Mouse (Mus musculus) heart, embryonic 11.5 days (tissue): ENCODE results near the gene Gnaz. TPM values are rescaled to one million over a fixed set of nuclear protein-coding genes. Genes with fewer than 3 reads are reported as not detected.

ENCODE experiments used
- ATAC-seq: fragments of 200-750 bp; cut with Nextera tagmentation; replicated peaks from 2 replicates; pipeline ENCODE4 v1.8.0; 2017; ENCODE audit warnings: moderate library complexity; ENCODE audit not compliant: insufficient number of reproducible peaks, low FRiP score, low TSS enrichment
- H3K27ac ChIP-seq: fragments of 300-500 bp; sonication (generic); 2 replicates; pipeline ENCODE4 v1.5.1; 2014; ENCODE audit warnings: mild to moderate bottlenecking, low read depth, low read length
- H3K27me3 ChIP-seq: fragments of 300-500 bp; sonication (generic); 2 replicates; pipeline ENCODE4 v1.6.1; 2014; ENCODE audit warnings: mild to moderate bottlenecking, low read length, mixed read lengths; ENCODE audit not compliant: control insufficient read depth, insufficient read depth
- H3K36me3 ChIP-seq: fragments of 300-500 bp; sonication (generic); 2 replicates; pipeline ENCODE4 v1.6.1; 2014; ENCODE audit warnings: mild to moderate bottlenecking, low read length, moderate library complexity, mixed read lengths; ENCODE audit not compliant: control insufficient read depth, insufficient read depth
- H3K4me1 ChIP-seq: fragments of 300-500 bp; sonication (generic); 2 replicates; pipeline ENCODE4 v1.6.1; 2014; ENCODE audit warnings: low read length; ENCODE audit not compliant: control insufficient read depth, insufficient read depth
- H3K4me2 ChIP-seq: fragments of 300-500 bp; sonication (generic); 2 replicates; pipeline ENCODE4 v1.6.1; 2014; ENCODE audit warnings: mild to moderate bottlenecking, moderate library complexity
- H3K4me3 ChIP-seq: fragments of 300-500 bp; sonication (generic); 2 replicates; pipeline ENCODE4 v1.5.1; 2014; ENCODE audit warnings: low read depth, low read length
- H3K9ac ChIP-seq: fragments of 300-500 bp; sonication (generic); 2 replicates; pipeline ENCODE4 v1.6.1; 2014; ENCODE audit warnings: mild to moderate bottlenecking, low read depth, low read length, moderate library complexity
- H3K9me3 ChIP-seq: fragments of 300-500 bp; sonication (generic); replicated peaks from 2 replicates; pipeline ENCODE4 v1.6.1; 2016; ENCODE audit warnings: low read length; ENCODE audit not compliant: control insufficient read depth
- WGBS: fragments of 180-500 bp; shearing (Covaris S2); extraction: QIAGEN DNeasy Blood & Tissue Kit; methylation state at CpG from one replicate; pipeline ENCODE4 v1.1.7; 2014; ENCODE audit not compliant: insufficient replicate concordance; 5-methylcytosine and 5-hydroxymethylcytosine counted together
- polyA plus RNA-seq: library from polyadenylated mRNA; unstranded; fragments of >200 nt; fragmentation: Nextera tagmentation; extraction: Ambion mirVana; gene quantifications from 2 replicates; pipeline ENCODE4 v1.2.1, GENCODE M21; 2014

Gnaz gene
- polyA plus RNA-seq, 1 experiment from 2014 or later: 2.1 TPM

DNA sequence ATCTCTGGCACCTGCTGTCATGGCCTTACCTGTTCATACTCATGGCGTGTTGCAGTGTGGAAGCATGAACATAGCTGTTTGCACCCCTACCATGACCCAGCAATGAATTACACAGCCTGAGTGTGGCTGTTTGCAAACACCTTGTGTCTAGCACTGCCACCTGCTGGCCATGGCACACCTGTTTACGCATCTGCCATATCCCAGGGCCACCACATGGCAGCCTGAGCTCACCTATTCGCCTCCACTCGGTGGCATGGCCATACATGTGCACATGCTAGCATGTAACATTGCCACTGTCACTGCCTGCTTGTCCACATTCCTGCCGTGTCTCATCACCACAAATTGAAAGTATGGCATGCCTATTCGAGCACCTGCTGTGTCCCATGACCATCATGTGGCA, 37.4 kb upstream of the Gnaz start:
- Histone ChIP-seq H3K4me3 (no peak overlapping the region), H3K4me2 (no peak overlapping the region), H3K9ac (no peak overlapping the region), H3K27ac (no peak overlapping the region), H3K9me3 (no peaks in the 10 kb centered on the region), H3K27me3 (peaks cover 7% of the 10 kb centered on the region; the same call in 1 of the 2 replicates), H3K4me1 (no peaks in the 10 kb centered on the region), H3K36me3 (no peaks in the 10 kb centered on the region)
- ATAC-seq: no peak
- WGBS: 63% methylated on average over 6 of the region's 6 CpGs

DNA sequence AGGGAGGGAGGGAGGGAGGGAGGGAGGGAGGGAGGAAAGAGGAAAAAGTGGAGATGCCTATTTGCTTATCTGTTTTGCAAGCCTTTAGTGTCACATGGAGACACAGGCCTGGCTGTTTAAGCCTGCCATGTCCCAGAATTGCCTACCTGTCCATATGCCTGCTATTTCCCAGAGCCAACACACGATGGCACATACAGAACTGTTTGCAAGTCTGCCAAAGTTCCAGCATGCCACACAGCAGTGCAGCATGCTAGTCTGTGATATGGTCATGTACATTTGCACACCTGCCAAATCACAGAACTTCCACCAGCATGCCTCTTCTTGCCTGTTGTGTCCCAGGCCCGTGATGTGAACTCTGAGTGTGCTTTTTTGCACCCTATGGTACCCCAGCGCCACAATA, 36.4 kb upstream of the Gnaz start:
- no peak overlapping the region for H3K9ac ChIP-seq
- no peaks in the 10 kb centered on the region for H3K9me3 ChIP-seq
- H3K36me3 ChIP-seq: no peaks in the 10 kb centered on the region
- ATAC-seq: no peak
- WGBS: 80% methylated on average over 3 of the region's 3 CpGs
- H3K4me2 ChIP-seq: no peak overlapping the region
- H3K27ac ChIP-seq: no peak overlapping the region
- no peak overlapping the region for H3K4me3 ChIP-seq
- H3K27me3 ChIP-seq: peaks cover 5% of the 10 kb centered on the region; the same call in 1 of the 2 replicates
- no peaks in the 10 kb centered on the region for H3K4me1 ChIP-seq

DNA sequence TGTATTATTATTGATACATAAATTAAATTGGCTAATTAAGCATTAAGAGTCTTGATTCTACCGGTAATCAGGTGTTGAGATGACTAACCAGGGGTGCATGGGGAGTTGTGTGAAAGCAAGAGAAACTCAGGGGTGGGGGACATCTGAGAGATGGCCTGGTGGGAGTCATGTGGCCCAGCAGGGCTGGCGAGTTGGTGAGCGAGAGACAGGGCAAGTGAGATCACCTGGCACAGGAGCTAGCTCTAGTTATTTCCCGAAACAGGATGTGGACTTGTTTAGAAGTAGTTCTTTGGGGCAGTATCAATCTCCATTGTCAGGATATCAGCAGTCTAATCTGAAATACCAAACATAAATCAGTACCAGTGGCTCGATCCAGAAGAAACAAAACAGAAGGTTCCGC, 35.3 kb upstream of the Gnaz start:
- 70% methylated on average over 6 of the region's 6 CpGs for WGBS
- Histone ChIP-seq H3K36me3 (no peaks in the 10 kb centered on the region), H3K27me3 (no peaks in the 10 kb centered on the region), H3K4me1 (no peaks in the 10 kb centered on the region), H3K4me2 (no peak overlapping the region), H3K27ac (no peak overlapping the region), H3K9me3 (no peaks in the 10 kb centered on the region), H3K9ac (no peak overlapping the region), H3K4me3 (no peak overlapping the region)
- ATAC-seq: no peak

DNA sequence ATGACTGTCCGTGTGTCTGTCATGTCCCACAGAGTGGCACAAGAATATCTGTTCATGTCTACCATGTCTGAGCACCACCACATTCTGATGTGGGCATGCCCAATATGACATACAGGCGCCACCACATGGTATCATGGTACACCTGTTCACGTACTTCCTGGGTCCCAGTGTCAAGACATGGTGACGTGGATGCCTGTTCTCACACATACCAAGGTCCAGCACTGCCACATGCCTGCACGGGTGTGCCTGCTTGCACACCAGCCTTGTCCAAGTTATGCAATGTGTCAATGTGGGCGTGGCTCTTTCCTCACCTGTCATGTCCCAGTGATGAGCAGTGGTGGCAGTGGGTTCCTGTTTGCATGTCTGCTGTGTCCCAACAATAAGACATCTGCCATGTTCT, 34.5 kb upstream of the Gnaz start:
- H3K9me3 ChIP-seq: no peaks in the 10 kb centered on the region
- H3K36me3 ChIP-seq: no peaks in the 10 kb centered on the region
- ATAC-seq: no peak
- H3K27me3 ChIP-seq: no peaks in the 10 kb centered on the region
- no peak overlapping the region for H3K4me2 ChIP-seq
- H3K9ac ChIP-seq: no peak overlapping the region
- WGBS: 78% methylated on average over 6 of the region's 6 CpGs
- no peak overlapping the region for H3K27ac ChIP-seq
- H3K4me3 ChIP-seq: no peak overlapping the region
- H3K4me1 ChIP-seq: no peaks in the 10 kb centered on the region

DNA sequence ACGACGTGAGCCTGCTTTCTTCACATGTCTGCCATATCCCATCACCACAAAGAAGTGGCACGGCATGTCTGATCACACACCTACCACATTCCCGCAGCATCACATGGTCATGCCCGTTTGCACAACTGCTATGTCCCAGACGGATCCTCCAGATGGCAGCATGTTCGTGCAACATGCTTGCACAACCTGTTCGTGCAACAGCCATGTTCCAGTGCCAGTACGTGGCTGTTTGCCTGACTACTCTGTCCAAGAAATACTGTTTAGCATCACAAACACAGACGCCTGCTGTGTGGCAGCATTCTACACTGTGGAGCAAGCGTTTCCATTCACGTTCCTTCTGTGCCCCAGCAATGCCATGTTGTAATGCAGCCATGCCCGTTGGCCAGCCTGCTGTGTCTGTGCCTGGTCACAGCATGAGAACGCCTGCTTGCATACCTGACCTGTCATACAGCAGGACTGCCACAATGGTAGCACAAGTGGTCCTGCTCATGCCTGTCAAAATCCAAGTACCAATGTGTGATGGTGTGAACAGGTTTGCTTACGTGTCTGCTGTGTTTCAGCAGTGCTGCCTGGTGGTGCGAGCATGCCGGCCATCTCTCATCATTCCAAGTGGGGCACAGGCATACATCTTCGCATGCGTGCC, 33.3 kb upstream of the Gnaz start:
- no peaks in the 10 kb centered on the region for H3K4me1 ChIP-seq
- H3K4me2 ChIP-seq: no peak overlapping the region
- H3K4me3 ChIP-seq: no peak overlapping the region
- WGBS: 82% methylated on average over 19 of the region's 19 CpGs
- H3K9me3 ChIP-seq: no peaks in the 10 kb centered on the region
- no peak for ATAC-seq
- no peaks in the 10 kb centered on the region for H3K36me3 ChIP-seq
- H3K27me3 ChIP-seq: no peaks in the 10 kb centered on the region
- no peak overlapping the region for H3K27ac ChIP-seq
- H3K9ac ChIP-seq: no peak overlapping the region

DNA sequence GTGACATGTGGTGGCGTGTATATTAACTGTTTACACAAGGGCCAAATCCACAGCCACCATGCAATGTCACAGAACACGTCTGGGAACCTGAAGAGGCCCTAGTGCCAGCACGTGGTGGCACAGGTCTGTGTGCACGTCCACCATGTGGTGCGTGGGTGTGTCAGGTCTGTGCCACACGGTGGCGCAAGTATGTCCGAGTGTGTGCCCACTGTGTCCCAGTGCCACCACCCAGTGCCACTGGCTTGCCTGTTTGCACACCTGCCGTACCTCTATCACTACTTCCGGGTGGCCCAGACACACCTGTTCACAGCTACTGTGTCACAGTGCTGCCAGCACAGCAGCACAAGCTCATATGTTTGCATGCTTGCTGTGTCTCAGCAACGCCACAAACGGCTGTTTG, 32.5 kb upstream of the Gnaz start:
- no peak overlapping the region for H3K9ac ChIP-seq
- 78% methylated on average over 12 of the region's 12 CpGs for WGBS
- H3K4me2 ChIP-seq: no peak overlapping the region
- H3K4me3 ChIP-seq: no peak overlapping the region
- H3K9me3 ChIP-seq: no peaks in the 10 kb centered on the region
- no peaks in the 10 kb centered on the region for H3K4me1 ChIP-seq
- ATAC-seq: no peak
- no peaks in the 10 kb centered on the region for H3K36me3 ChIP-seq
- no peak overlapping the region for H3K27ac ChIP-seq
- no peaks in the 10 kb centered on the region for H3K27me3 ChIP-seq

DNA sequence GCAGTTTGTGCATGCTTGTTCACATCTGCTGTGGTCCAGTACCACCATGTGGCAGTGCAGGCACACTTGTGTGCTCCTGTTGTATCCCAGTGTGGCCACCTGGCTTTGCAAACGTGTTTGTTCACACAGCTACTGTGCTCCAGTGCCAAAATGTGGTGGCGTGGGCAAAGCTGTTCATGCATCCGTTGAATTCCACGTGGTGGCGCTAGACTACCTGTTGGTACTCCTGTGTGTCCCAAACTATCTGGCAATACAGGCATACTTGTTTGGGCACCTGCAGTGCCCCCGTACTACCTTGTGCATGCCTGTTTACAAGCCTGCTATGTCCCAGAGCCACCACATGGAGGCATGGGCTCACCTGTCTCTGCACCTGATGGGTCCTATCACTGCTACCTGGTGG, 32.0 kb upstream of the Gnaz start:
- no peak for ATAC-seq

DNA sequence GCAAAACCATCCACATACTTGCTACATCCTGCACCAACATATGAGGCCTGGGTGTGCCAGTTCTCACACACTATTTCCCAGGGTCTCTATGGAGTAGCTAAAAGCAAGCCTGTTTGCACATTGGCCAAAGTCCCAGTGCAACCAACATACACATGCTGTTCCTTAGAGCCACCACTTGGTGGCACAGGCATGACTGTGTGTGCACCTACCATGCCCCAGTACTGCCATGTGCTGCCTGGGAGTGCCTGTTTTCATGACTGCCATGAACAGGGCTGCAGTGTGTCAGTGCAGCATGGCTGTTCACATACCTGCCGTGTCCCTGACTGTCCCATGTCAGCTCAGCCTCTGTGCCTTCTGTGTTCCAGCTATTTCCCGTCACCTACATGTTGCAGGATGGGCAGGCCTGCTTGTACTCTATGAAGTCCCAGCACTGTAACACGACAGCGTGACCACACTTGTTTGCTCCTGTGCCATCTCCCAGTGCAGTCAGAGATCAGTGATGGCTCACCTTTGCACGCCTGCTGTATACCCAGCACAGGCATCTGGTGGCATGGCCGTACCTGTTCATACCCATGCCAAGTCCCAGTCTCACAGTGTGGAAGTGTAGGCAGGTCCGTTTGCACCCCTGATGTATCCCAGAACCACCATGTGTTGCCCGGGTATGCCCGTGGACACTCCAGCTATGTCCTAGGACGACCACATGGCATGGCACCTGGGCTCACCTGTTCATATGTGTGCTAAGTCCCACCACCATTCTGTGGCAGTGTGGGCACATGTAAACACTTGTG, 29.8 kb upstream of the Gnaz start:
- Histone ChIP-seq H3K4me2 (no peak overlapping the region), H3K27ac (no peak overlapping the region), H3K36me3 (no peaks in the 10 kb centered on the region), H3K4me1 (no peaks in the 10 kb centered on the region), H3K9me3 (no peaks in the 10 kb centered on the region), H3K4me3 (no peak overlapping the region), H3K27me3 (no peaks in the 10 kb centered on the region), H3K9ac (no peak overlapping the region)
- no peak for ATAC-seq
- WGBS: 77% methylated on average over 10 of the region's 10 CpGs

More for the DNA sequence above, 32.0 kb upstream of the Gnaz start:
- Histone ChIP-seq H3K27ac (no peak overlapping the region), H3K36me3 (no peaks in the 10 kb centered on the region), H3K9me3 (no peaks in the 10 kb centered on the region), H3K4me3 (no peak overlapping the region), H3K27me3 (no peaks in the 10 kb centered on the region), H3K9ac (no peak overlapping the region), H3K4me1 (no peaks in the 10 kb centered on the region), H3K4me2 (no peak overlapping the region)
- 30% methylated on average over 6 of the region's 6 CpGs for WGBS

DNA sequence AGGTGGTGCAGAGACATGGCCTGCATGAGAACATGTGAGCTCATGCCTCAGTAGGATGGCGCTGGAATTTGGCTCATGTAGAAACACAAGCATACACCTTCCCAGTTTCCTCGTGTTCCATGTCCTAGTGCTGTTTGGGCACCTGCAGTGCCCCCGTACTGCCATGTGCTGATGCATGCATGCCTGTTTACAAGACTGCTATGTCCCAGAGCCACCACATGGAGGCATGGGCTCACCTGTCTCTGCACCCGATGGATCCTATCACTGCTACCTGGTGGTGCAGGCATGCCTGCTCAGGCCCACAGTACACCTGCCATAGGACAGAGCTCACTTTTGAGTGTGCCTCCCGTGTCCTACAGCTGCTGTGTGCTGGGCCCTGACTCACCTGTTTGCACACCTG, 28.6 kb upstream of the Gnaz start:
- Histone ChIP-seq H3K9me3 (no peaks in the 10 kb centered on the region), H3K9ac (no peak overlapping the region), H3K4me3 (no peak overlapping the region), H3K4me2 (no peak overlapping the region), H3K27me3 (no peaks in the 10 kb centered on the region), H3K36me3 (no peaks in the 10 kb centered on the region), H3K4me1 (no peaks in the 10 kb centered on the region), H3K27ac (no peak overlapping the region)
- ATAC-seq: no peak
- 61% methylated on average over 5 of the region's 5 CpGs for WGBS
